Mouse (Mus musculus): Measurements from ENCODE around the gene Slc27a1.

GRCm38 (mm10) chr8:71547590-71547989 lies 21.1 kb upstream of the Slc27a1 start:
- TF ChIP-seq CTCF (IDR thresholded peaks at IDR 0.05; ENCODE audit: low read depth, low read length) = no peak
- TF ChIP-seq POLR2A (IDR thresholded peaks at IDR 0.05; ENCODE audit: insufficient read depth, low read length) = no peak
- no peak for TF ChIP-seq EP300 (IDR thresholded peaks at IDR 0.05; ENCODE audit: insufficient read depth, low read depth, low read length)
